Mouse (Mus musculus) right cerebral cortex, adult 2 months (tissue): ENCODE data around the gene Hist1h3f.
A peak's percentile ranks its signal among the peaks of the same experiment; 100 is the strongest.
"Not testable (repeated sequence)": the region's sequence is repeated elsewhere in the genome, so short reads cannot be mapped to it uniquely, and the experiment has no call there.

Source experiments
- DNase-seq, 2 experiments: peaks; one replicate each; pipeline ENCODE4 v3.0.0; 2021 to 2022; ENCODE audit warnings: low spot score in 2 of 2

Gene Hist1h3f

DNA sequence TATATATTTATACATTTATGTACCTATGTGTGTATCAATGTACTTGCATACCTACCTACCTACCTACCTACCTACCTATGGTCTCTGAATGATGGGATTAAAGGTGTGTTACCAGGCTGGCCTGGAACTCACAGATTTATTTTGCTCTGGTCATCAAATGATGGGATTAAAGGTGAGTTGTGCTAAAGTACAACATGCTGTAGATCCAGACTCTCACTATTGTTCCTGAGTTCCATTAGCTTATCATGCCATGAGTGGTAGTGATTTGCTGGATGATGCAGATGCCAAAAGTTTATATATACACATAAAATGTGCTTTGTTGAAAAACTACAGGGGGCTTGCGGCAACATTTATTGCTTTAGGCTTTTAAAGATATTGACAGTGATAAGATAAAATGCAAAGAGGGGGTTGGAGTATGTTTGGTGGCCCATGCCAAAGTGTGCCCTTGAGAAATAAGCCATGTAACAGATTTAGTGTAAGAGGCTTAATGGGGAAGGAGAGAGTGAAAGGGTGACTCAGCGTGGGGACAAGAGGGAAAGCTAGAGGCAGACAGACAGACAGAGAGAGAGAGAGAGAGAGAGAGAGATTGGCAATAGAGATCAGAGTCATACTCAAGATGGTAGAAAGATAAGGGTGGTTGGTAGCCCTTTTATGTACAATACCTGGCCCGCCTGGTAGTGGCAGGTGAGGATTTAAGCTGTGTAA is 6.7 kb upstream of the Hist1h3f start:
- DNase-seq, result no peak

DNA sequence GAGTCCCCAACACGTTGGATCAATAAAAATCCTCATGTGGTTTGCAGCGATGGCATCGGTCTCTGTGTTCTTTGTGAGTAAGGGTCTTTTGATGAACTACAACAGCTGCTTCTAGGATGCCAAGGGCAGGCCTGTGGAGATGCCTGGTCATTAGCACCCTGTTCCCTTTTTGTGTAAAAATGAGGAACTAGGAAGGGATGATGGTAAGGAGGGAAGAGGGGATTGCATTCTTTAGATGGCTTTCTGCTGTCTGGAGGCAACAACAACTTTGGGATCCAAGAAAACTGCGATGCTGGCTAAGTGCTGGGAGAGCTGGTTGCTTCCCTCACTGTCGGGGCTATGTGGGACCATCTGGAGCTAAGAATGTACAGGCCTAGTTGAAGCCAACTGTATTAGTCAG is 5.6 kb upstream of the Hist1h3f start:
- no peak for DNase-seq

GRCm38 (mm10) chr13:23539821-23540220 is 4.0 kb upstream of the Hist1h3f start:
- not testable (repeated sequence) for DNase-seq

- no peak for DNase-seq
Measured at GRCm38 (mm10) chr13:23541497-23541896, 2.4 kb upstream of the Hist1h3f start.

GRCm38 (mm10) chr13:23542225-23542980 is 1.4 kb upstream of the Hist1h3f start:
- not testable (repeated sequence) for DNase-seq

- peak; percentile 72 to 79 for DNase-seq
Measured at GRCm38 (mm10) chr13:23542999-23543607, 749 bp upstream of the Hist1h3f start, which contains the start of gene Hist1h2bh. Hist1h2bh (minus strand) TSS chr13:23543392.

DNA sequence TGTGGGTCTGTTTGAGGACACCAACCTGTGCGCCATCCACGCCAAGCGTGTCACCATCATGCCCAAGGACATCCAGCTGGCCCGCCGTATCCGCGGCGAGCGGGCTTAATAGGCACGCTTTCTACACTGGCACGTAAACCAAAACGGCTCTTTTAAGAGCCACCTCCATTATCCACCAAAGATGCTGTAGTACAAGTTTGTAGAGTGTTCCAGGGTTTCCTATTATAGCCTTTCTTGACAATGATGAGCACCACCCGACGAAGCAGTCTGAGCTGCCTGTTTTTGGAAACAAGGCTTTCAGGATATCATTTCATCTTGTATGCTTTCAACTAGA is 902 bp downstream of the Hist1h3f start:
- peak in 1 of 2 experiments; percentile 42 for DNase-seq

DNA sequence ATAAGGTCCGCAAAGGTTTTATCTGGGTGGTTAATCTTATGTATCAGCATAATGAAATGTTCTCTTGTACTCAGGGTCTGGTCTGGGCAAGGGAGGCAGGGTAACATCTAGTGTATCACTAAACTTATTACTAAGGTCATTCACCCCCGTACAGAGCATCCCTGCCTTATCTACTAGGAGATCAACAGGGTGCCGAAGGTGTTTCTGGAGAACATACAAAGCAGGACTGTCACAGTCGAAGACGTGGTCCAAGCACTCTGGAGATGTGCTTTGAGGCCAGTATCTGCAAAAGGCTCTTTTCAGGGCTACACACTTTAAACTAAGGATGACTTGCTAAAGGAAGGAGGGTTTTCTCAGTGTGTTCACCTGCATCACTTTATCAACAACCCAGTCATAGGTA is 2.8 kb downstream of the Hist1h3f start:
- no peak for DNase-seq

DNA sequence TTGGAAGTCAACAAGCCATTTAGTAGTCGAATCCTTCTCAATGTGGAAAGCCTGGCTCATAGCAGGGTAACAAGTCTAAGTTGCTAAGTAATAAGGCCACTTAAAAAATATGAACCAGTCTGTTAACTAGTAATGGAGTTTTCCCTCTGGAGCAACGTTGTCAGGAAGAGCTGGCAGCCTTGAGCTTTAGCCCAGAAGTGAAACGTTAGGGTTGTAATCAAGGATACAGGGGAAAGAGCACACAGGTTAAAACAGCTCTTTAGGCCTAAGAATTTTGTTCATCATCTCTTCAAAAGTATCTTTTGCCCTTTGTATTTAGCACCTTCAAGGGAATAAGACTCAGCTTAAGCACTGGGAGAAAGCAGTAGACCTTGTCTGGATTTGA is 6.9 kb downstream of the Hist1h3f start:
- DNase-seq, result no peak

DNA sequence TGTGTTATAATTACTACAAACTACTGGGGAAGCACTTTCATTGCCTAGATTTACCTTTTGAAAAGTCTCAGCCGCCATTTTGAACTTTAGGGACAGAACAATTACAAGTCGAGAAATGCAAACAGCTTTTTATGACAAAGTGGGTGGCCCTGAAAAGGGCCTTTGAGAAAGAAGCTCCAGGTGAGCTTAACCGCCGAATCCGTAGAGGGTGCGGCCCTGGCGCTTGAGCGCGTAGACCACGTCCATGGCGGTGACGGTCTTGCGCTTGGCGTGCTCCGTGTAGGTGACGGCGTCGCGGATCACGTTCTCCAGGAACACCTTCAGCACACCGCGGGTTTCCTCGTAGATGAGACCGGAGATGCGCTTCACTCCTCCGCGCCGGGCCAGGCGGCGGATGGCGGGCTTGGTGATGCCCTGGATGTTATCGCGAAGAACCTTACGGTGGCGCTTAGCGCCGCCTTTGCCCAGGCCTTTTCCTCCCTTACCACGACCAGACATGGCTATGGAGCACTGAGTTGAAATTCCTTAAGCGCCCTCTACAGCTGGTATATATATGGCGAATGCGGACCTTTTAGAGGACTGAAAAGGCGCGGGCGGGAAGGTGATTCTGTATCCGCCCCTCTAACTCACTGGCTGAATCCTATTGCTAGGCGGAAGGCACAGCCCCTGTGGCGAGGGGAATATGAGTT is 7.4 kb downstream of the Hist1h3f start, which contains the start of gene Hist1h4f:
Hist1h4f (minus strand) TSS at position 503 of the 689 bp plus-strand sequence.
- peak; percentile 93 to 94 for DNase-seq

DNA sequence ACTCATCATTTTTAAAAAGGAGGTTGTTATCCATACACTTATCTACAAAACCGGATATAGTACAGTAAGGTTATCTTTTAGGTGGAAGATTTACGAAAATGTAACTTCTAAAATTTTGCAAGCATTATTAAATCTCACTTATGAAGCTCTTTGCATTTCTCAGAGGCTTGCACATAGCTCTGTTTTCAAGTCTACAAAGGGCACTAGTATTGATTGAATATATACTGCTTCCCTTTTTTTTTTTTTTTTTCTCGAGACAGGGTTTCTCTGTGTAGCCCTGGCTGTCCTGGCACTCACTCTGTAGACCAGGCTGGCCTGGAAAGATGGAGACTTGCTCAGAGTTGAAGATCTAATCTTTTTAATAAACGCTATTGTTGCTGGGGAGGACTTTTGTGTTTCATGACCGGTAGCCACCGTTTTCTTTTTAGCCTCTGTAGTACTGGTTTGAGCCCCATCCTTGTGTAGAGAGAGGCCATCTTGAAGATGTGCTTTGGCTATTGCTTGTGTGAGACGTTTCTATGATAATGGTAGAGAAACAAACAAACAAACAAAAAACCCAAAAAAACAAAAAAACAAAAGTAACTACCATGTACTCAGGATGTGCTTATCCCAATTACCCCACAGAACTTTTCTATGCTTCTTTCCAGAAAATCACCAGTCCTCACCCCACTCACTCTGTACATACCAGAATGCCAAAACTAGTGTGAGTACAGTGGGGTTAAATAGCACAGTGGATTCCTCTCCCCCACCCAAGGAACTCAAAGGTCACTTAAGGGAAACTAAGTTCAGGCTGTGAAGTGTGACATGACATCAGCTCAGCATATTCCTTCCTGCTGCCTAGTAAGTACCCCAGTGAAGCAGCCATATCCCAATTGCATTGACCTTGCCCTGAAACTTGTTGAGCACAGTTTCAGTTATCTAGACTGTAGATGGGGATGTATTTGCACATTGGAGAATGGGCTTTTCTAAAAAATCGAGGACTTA is 8.4 kb downstream of the Hist1h3f start:
- DNase-seq, result no peak

DNA sequence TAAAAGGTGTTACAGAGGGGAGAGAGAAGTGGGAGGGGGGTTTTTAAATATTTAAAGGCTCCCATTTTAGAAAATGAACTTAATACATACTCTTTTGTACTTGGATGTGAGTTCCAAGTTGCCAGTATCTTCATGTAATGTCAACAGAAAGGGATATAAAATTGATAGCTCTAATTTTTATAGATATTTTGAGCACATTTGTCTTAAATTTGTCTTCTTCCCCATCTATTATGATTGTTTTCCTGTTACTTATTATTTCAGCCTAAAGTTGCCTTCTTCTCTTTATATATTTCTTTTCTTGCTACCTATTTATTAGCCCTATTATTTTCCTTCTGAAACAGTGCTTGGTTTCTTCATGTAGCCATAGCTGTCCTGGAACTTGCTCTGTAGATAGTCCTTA is 9.1 kb downstream of the Hist1h3f start, which contains the start of gene Hist1h1d:
Hist1h1d (plus strand) TSS at position 301 of the 400 bp plus-strand sequence.
- DNase-seq, result no peak

DNA sequence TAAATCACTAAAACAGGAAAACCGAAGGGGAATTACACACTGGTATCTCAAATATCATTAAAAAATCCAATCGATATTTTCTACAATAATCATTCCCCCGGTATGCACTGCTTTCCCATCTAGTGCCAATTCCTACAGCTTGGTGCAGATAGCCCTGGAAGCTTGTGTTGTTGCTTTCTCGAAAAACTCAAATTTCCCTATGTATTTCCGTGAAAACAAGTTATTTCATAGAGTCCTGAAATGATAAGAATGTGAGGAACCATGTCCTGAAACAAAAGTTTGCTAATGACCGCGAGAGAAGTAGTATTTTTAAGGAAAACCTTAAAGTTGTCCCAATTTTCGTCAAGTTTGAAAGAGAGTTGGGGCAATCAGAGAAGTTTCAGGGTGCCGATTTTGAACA is 10.5 kb downstream of the Hist1h3f start:
- DNase-seq, result no peak

DNA sequence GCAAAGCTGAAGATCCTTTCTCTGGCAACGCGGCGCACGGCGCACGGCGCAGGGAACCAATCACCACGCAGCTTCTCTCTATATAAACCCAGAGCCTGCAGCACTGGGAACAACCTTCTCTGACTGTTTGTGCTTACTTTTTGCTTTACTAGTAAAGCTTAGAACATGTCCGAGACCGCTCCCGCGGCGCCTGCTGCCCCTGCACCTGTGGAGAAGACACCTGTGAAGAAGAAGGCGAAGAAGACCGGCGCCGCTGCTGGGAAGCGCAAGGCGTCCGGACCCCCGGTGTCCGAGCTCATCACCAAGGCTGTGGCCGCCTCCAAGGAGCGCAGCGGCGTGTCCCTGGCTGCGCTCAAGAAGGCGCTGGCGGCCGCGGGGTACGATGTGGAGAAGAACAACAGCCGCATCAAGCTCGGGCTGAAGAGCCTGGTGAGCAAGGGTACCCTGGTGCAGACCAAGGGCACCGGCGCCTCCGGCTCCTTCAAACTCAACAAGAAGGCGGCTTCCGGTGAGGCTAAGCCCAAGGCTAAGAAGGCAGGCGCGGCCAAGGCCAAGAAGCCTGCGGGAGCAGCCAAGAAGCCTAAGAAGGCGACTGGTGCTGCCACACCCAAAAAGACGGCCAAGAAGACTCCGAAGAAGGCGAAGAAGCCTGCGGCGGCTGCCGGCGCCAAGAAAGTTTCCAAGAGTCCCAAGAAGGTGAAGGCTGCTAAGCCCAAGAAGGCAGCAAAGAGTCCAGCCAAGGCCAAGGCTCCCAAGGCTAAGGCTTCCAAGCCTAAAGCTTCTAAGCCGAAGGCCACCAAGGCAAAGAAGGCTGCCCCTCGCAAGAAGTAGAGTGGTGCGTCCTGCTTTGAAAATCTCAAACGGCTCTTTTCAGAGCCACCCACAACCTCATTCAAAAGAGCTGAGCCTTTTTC is 11.3 kb downstream of the Hist1h3f start:
- peak; percentile 80 to 86 for DNase-seq

GRCm38 (mm10) chr13:23555839-23556416 is 12.1 kb downstream of the Hist1h3f start:
- peak; percentile 72 to 74 for DNase-seq

DNA sequence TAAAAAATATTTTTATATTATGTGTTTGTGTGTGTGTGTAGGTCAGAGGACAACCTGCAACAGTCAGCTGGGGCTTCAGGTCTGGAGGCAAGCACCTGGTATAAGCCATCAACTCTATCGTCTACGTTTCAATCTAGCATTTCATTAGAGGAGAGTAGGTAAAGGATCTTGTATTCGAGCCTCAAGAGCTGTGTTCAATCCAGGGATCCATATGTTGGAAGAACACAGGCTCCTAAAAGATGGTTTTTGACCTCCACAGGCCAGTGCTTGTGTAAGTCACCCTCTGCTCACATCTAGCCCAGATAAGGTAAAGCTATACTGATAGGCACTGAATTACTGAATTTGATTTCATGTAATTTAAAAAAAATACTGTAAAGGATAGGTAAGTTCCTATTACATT is 13.1 kb downstream of the Hist1h3f start:
- DNase-seq, result no peak

- DNase-seq, result not testable (repeated sequence)
Measured at GRCm38 (mm10) chr13:23560699-23561098, 16.8 kb downstream of the Hist1h3f start.

DNA sequence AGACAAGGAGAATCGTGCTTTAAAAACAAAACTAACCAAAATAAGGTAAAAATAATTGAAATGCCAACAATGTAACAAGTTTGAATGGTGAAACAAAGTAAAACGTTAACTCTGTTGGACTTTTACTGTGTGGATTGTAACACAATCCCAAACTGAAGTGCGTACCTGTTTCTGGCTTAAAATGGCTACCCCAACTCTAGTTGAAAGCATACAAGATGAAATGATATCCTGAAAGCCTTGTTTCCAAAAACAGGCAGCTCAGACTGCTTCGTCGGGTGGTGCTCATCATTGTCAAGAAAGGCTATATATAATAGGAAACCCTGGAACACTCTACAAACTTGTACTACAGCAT is 17.7 kb downstream of the Hist1h3f start:
- not testable (repeated sequence) for DNase-seq

DNA sequence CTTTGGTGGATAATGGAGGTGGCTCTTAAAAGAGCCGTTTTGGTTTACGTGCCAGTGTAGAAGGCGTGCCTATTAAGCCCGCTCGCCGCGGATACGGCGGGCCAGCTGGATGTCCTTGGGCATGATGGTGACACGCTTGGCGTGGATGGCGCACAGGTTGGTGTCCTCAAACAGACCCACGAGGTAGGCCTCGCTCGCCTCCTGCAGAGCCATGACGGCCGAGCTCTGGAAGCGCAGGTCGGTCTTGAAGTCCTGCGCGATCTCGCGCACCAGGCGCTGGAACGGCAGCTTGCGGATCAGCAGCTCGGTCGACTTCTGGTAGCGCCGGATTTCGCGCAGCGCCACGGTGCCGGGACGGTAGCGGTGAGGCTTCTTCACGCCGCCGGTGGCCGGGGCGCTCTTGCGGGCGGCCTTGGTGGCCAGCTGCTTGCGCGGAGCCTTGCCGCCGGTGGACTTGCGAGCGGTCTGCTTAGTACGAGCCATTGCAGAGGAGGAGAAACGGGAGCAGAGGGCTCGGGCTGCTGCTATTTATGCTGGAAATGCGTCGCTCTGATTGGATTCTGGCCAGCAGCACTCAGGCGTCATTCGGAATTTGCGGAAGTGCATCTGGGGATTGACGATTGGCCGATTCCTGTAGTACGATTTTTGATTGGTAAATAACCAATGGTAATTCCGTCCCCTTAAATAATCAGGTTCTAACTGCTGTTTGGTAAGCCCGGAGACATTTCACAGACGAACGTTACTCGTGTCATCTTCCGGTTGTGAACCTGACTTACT is 18.2 kb downstream of the Hist1h3f start, which contains the start of gene Hist1h3e:
Hist1h3e (minus strand) TSS at position 487 of the 777 bp plus-strand sequence.
- peak; percentile 95 for DNase-seq
